Mouse (Mus musculus): ENCODE data around the gene Dppa2. TPM values are rescaled to one million over a fixed set of nuclear protein-coding genes. Genes with fewer than 3 reads are reported as not detected.

Gene Dppa2
- total RNA-seq, 2 experiments from 2014 or later: not detected

- DNase-seq: no peak
Observed at GRCm38 (mm10) chr16:48344193-48344592, 40.5 kb downstream of the Dppa2 start.

GRCm38 (mm10) chr16:48347246-48347645 is 43.5 kb downstream of the Dppa2 start:
- no peak for DNase-seq

GRCm38 (mm10) chr16:48355716-48356115 is 52.0 kb downstream of the Dppa2 start:
- DNase-seq: no peak

GRCm38 (mm10) chr16:48356417-48356816 is 52.7 kb downstream of the Dppa2 start:
- no peak for DNase-seq

- no peak for DNase-seq
Observed at GRCm38 (mm10) chr16:48360887-48361286, 57.2 kb downstream of the Dppa2 start.

- DNase-seq: no peak
Observed at GRCm38 (mm10) chr16:48366801-48367200, 63.1 kb downstream of the Dppa2 start.

- DNase-seq: no peak
Observed at GRCm38 (mm10) chr16:48368096-48368495, 64.4 kb downstream of the Dppa2 start.

Other genes with a start within 250 kb of the Dppa2 start
- gene Dppa4, start 20.2 kb upstream of the Dppa2 start, total RNA-seq (2021): not detected
- not detected for gene Gm5485, start 108.5 kb downstream of the Dppa2 start, total RNA-seq (2021)
- gene Morc1, start 127.3 kb downstream of the Dppa2 start, total RNA-seq (2021): not detected